Mouse (Mus musculus): ENCODE data around the gene Gbp9. TPM values are rescaled to one million over a fixed set of nuclear protein-coding genes. Genes with fewer than 3 reads are reported as not detected.

Gene Gbp9
- polyA plus RNA-seq, 1 experiment from 2014 or later: 1.1 TPM

Other genes with a start within 250 kb of the Gbp9 start
- gene Abcg3, start 156.8 kb downstream of the Gbp9 start, polyA plus RNA-seq (2015; fragmentation: Nextera tagmentation; extraction: Ambion mirVana): 0.25 and 0.41 TPM in 2 replicates
- gene Gbp8, start within 50 bp of the Gbp9 start, polyA plus RNA-seq (2015; fragmentation: Nextera tagmentation; extraction: Ambion mirVana): 0.39 and 0.47 TPM in 2 replicates
- 0.82 and 0.93 TPM in 2 replicates for gene Gbp4, start within 50 bp of the Gbp9 start, polyA plus RNA-seq (2015; fragmentation: Nextera tagmentation; extraction: Ambion mirVana)
- gene Gbp10, start 100.0 kb upstream of the Gbp9 start, polyA plus RNA-seq (2015; fragmentation: Nextera tagmentation; extraction: Ambion mirVana): 0.87 and 0.92 TPM in 2 replicates
- 0.06 and 0.31 TPM in 2 replicates for gene Gm43302, start 154.2 kb upstream of the Gbp9 start, polyA plus RNA-seq (2015; fragmentation: Nextera tagmentation; extraction: Ambion mirVana)
- 1.8 and 2.0 TPM in 2 replicates for gene Gbp6, start 154.2 kb upstream of the Gbp9 start, polyA plus RNA-seq (2015; fragmentation: Nextera tagmentation; extraction: Ambion mirVana)